Mouse (Mus musculus) c-Kit-positive CD71-positive TER-119-positive erythroid progenitor cells, embryonic 14.5 days (primary cell): ENCODE measurements around the gene Tmem260.

Source experiments
- DNase-seq: peaks from one replicate; pipeline ENCODE4 v3.0.0-alpha.2; 2013; ENCODE audit warnings: low spot score

Tmem260 gene

DNA sequence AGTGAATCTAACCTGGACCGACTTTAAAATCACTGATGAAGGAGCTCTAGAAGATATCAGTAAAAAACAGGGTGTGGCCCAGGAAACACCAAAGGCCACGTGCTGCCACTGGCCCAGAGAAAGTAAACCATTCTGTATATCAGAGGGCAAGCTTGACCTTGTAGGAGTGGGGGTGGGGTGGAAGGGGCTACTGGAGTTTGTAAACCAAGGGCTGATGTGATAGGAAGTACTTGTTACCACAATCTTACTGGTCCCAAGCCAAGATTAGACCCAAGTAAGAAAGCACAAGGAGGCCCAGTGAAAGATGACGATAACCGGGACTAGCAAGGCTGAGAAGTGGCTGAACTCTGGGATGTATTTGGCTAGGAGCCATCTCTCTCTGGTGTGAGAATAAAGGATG, 113.1 kb downstream of the Tmem260 start:
- no peak for DNase-seq

DNA sequence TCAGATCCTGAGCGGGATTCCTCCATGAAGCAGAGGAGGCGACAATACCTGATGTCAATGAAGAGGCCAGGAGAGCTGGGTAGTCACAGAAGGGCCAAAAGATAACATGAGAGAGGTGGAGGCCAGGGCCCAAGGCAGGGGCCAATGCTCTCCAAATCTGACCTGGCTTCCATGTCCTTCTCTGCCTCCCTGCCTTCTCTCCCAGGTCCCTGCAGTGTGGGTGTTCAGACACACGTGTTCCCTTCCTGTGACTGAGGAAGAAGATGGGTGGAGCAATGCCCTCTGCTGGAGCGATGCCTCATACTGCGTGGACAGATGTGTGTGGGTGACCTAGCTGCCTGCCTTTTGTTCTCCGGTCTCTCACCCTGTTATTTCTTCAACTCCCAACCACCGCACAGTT, 113.8 kb downstream of the Tmem260 start:
- no peak for DNase-seq

DNA sequence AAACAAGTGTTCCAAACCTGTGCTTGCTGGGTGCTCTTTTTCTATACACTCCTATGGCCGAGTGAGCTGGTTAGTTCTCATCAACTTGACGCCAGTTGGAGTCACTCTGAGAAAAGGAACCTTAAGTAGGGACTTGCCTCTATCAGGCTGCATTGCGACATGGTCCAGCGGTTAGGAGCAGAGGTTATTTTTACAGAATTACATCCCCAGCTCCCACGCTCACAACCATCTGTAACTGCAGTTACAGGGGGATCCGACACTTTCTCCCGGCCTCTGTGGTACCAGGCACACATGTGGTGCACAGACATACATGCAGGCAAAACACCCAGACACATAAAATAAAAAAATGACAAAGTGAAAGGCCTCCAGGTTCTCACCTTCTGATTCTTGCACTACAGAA, 120.7 kb downstream of the Tmem260 start:
- DNase-seq: no peak
